Mouse (Mus musculus): ENCODE results near the gene Map10. TPM values are rescaled to one million over a fixed set of nuclear protein-coding genes. Genes with fewer than 3 reads are reported as not detected.

Gene Map10
- total and polyA plus RNA-seq, 2 experiments from 2014 or later: 6.9 to 11.0 TPM

DNA sequence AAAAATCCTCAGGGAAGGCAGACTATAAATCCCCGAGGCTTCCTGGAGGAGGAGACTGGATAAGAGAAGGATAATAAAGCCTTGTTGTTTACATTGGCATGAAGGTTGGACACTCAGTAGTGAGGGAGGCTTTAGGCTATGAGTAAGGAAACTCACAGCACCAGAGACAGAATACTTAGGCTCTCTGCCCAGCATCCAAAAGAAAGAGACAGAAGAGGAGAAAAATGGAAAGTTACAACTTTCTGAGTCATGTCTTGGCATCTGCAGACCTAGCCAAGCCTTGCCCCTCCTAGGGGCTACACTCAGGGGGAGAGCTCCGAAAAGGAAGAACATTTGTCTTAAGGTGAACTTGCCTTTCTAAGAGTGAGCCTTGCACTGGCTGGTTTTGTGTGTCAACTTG is 30.0 kb upstream of the Map10 start:
- H3K4me2 ChIP-seq (ENCODE audit: low read depth, low read length, poor library complexity, severe bottlenecking): no peak overlapping the region
- WGBS: 83% methylated on average over 2 of the region's 2 CpGs
- H3K36me3 ChIP-seq (ENCODE audit: insufficient read depth, low read length): no peaks in the 10 kb centered on the region
- H3K9ac ChIP-seq (replicated peaks; ENCODE audit: low read length, poor library complexity, severe bottlenecking): no peak overlapping the region
- H3K4me3 ChIP-seq (ENCODE audit: low read depth, low read length): no peak overlapping the region
- H3K27me3 ChIP-seq (ENCODE audit: insufficient read depth, low read length): no peaks in the 10 kb centered on the region
- ATAC-seq (ENCODE audit: low FRiP score) (no peak), DNase-seq (ENCODE audit: low spot score) (no peak)
- H3K27ac ChIP-seq (ENCODE audit: low read depth, low read length): no peak overlapping the region
- TF ChIP-seq CTCF (IDR thresholded peaks at IDR 0.05): no peak
- H3K4me1 ChIP-seq (ENCODE audit: insufficient read depth, low read length): no peaks in the 10 kb centered on the region
- no peaks in the 10 kb centered on the region for H3K9me3 ChIP-seq (ENCODE audit: low read length)

- 83% methylated on average over 5 of the region's 5 CpGs for WGBS
- Histone ChIP-seq H3K9ac (replicated peaks; ENCODE audit: low read length, poor library complexity, severe bottlenecking) (no peak overlapping the region), H3K27ac (ENCODE audit: low read depth, low read length) (no peak overlapping the region), H3K4me2 (ENCODE audit: low read depth, low read length, poor library complexity, severe bottlenecking) (no peak overlapping the region), H3K36me3 (ENCODE audit: insufficient read depth, low read length) (no peaks in the 10 kb centered on the region), H3K9me3 (ENCODE audit: low read length) (no peaks in the 10 kb centered on the region), H3K27me3 (ENCODE audit: insufficient read depth, low read length) (no peaks in the 10 kb centered on the region), H3K4me1 (ENCODE audit: insufficient read depth, low read length) (no peaks in the 10 kb centered on the region), H3K4me3 (ENCODE audit: low read depth, low read length) (no peak overlapping the region)
- ATAC-seq (ENCODE audit: low FRiP score) (no peak), DNase-seq (ENCODE audit: low spot score) (no peak)
- TF ChIP-seq CTCF (IDR thresholded peaks at IDR 0.05): no peak
Measured at GRCm38 (mm10) chr8:125640766-125641165, 28.9 kb upstream of the Map10 start.

DNA sequence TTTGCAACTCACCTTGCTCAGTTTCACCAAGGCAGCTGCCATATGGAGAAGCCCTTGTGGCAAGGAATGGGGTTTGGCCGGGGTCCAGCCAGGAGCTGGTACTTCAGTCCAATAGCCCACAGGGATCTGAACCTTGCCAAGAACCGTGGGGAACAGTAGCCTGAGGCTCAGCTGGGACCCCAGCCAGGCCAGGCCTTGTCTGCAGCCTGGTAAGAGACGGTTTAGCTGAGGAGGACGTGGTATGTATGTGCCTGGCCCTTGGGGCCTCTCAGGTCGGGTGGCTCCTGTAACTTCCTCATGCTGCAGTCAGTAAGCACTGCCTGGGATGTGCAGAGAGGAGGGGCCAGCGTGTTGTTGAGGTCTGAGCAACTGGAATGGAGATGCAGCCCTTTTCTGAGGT is 27.8 kb upstream of the Map10 start:
- no peak for ATAC-seq (ENCODE audit: low FRiP score)
- Histone ChIP-seq H3K36me3 (ENCODE audit: insufficient read depth, low read length) (no peaks in the 10 kb centered on the region), H3K27me3 (ENCODE audit: insufficient read depth, low read length) (no peaks in the 10 kb centered on the region), H3K4me1 (ENCODE audit: insufficient read depth, low read length) (no peaks in the 10 kb centered on the region), H3K9ac (replicated peaks; ENCODE audit: low read length, poor library complexity, severe bottlenecking) (no peak overlapping the region), H3K27ac (ENCODE audit: low read depth, low read length) (no peak overlapping the region), H3K4me2 (ENCODE audit: low read depth, low read length, poor library complexity, severe bottlenecking) (no peak overlapping the region), H3K4me3 (ENCODE audit: low read depth, low read length) (no peak overlapping the region), H3K9me3 (ENCODE audit: low read length) (no peaks in the 10 kb centered on the region)
- TF ChIP-seq CTCF (IDR thresholded peaks at IDR 0.05): no peak
- DNase-seq (ENCODE audit: low spot score): peak; percentile 72
- WGBS: 59% methylated on average over 6 of the region's 6 CpGs

- H3K27me3 ChIP-seq (ENCODE audit: insufficient read depth, low read length): no peaks in the 10 kb centered on the region
- H3K4me3 ChIP-seq (ENCODE audit: low read depth, low read length): no peak overlapping the region
- DNase-seq (ENCODE audit: low spot score) (peak; percentile 44), ATAC-seq (ENCODE audit: low FRiP score) (no peak)
- H3K4me1 ChIP-seq (ENCODE audit: insufficient read depth, low read length): no peaks in the 10 kb centered on the region
- H3K9ac ChIP-seq (replicated peaks; ENCODE audit: low read length, poor library complexity, severe bottlenecking): no peak overlapping the region
- H3K27ac ChIP-seq (ENCODE audit: low read depth, low read length): no peak overlapping the region
- 62% methylated on average over 10 of the region's 10 CpGs for WGBS
- no peaks in the 10 kb centered on the region for H3K36me3 ChIP-seq (ENCODE audit: insufficient read depth, low read length)
- no peak for TF ChIP-seq CTCF (IDR thresholded peaks at IDR 0.05)
- H3K4me2 ChIP-seq (ENCODE audit: low read depth, low read length, poor library complexity, severe bottlenecking): no peak overlapping the region
- H3K9me3 ChIP-seq (ENCODE audit: low read length): no peaks in the 10 kb centered on the region
Measured at GRCm38 (mm10) chr8:125645757-125646478, 23.7 kb upstream of the Map10 start.

- Histone ChIP-seq H3K36me3 (ENCODE audit: insufficient read depth, low read length) (no peaks in the 10 kb centered on the region), H3K4me2 (ENCODE audit: low read depth, low read length, poor library complexity, severe bottlenecking) (no peak overlapping the region), H3K4me1 (ENCODE audit: insufficient read depth, low read length) (no peaks in the 10 kb centered on the region), H3K9me3 (ENCODE audit: low read length) (no peaks in the 10 kb centered on the region), H3K9ac (replicated peaks; ENCODE audit: low read length, poor library complexity, severe bottlenecking) (no peak overlapping the region), H3K27ac (ENCODE audit: low read depth, low read length) (no peak overlapping the region), H3K27me3 (ENCODE audit: insufficient read depth, low read length) (no peaks in the 10 kb centered on the region), H3K4me3 (ENCODE audit: low read depth, low read length) (no peak overlapping the region)
- no peak for DNase-seq (ENCODE audit: low spot score)
- ATAC-seq (ENCODE audit: low FRiP score): no peak
- TF ChIP-seq CTCF (IDR thresholded peaks at IDR 0.05): no peak
- WGBS: 76% methylated on average over 4 of the region's 4 CpGs
Measured at GRCm38 (mm10) chr8:125649447-125649846, 20.2 kb upstream of the Map10 start.

DNA sequence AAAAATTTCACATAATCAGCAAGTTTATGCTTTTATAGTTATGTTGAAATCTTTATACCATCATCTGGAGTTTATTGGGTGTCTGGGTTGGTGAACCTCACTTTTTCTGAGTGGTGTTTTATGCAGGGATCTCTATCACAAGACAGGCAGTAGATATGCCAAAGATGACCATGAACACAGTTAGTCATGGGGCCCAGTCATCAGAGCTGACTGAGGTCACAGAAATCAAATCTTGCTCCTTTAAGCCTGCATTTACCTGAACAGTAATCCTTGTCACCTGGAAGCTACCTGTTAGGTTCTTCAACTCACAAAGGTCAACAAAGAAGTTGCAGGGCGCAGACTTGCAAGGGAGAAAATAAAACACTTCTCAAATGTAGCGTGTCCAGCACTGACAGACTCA is 14.8 kb upstream of the Map10 start:
- no peak overlapping the region for H3K4me3 ChIP-seq (ENCODE audit: low read depth, low read length)
- H3K9ac ChIP-seq (replicated peaks; ENCODE audit: low read length, poor library complexity, severe bottlenecking): no peak overlapping the region
- no peak for ATAC-seq (ENCODE audit: low FRiP score)
- no peaks in the 10 kb centered on the region for H3K9me3 ChIP-seq (ENCODE audit: low read length)
- TF ChIP-seq CTCF (IDR thresholded peaks at IDR 0.05): no peak
- no peak for DNase-seq (ENCODE audit: low spot score)
- H3K27me3 ChIP-seq (ENCODE audit: insufficient read depth, low read length): no peaks in the 10 kb centered on the region
- no peaks in the 10 kb centered on the region for H3K36me3 ChIP-seq (ENCODE audit: insufficient read depth, low read length)
- WGBS: 93% methylated on average over 2 of the region's 2 CpGs
- no peaks in the 10 kb centered on the region for H3K4me1 ChIP-seq (ENCODE audit: insufficient read depth, low read length)
- H3K27ac ChIP-seq (ENCODE audit: low read depth, low read length): no peak overlapping the region
- H3K4me2 ChIP-seq (ENCODE audit: low read depth, low read length, poor library complexity, severe bottlenecking): no peak overlapping the region
